Mouse (Mus musculus): ENCODE data around the gene Irgm1. TPM values are rescaled to one million over a fixed set of nuclear protein-coding genes. Genes with fewer than 3 reads are reported as not detected.

The Irgm1 gene
- polyA plus RNA-seq, 1 experiment from 2014 or later = 1.2 TPM

Other genes with a start within 250 kb of the Irgm1 start
- gene Rack1, start 71.4 kb downstream of the Irgm1 start, polyA plus RNA-seq (2016; fragmentation: Nextera tagmentation; extraction: Ambion mirVana) = 850 and 861 TPM in 2 replicates
- 4.0 and 4.6 TPM in 2 replicates for gene Trim41, start 54.3 kb downstream of the Irgm1 start, polyA plus RNA-seq (2016; fragmentation: Nextera tagmentation; extraction: Ambion mirVana)
- gene Trim7, start 45.5 kb downstream of the Irgm1 start, polyA plus RNA-seq (2016; fragmentation: Nextera tagmentation; extraction: Ambion mirVana) = 0.07 and 0.31 TPM in 2 replicates
- gene Gm12184, start 45.0 kb downstream of the Irgm1 start, polyA plus RNA-seq (2016; fragmentation: Nextera tagmentation; extraction: Ambion mirVana) = 2.3 and 4.3 TPM in 2 replicates
- 0.06 TPM in 1 of 2 replicates, not detected in the other for gene Gm5431, start 30.5 kb upstream of the Irgm1 start, polyA plus RNA-seq (2016; fragmentation: Nextera tagmentation; extraction: Ambion mirVana)
- gene Psme2b, start 74.5 kb upstream of the Irgm1 start, polyA plus RNA-seq (2016; fragmentation: Nextera tagmentation; extraction: Ambion mirVana) = 1.4 and 1.5 TPM in 2 replicates
- gene Olfr56, start 107.2 kb upstream of the Irgm1 start, polyA plus RNA-seq (2016; fragmentation: Nextera tagmentation; extraction: Ambion mirVana) = not detected in 2 replicates
- 0.22 and 0.45 TPM in 2 replicates for gene 9930111J21Rik1, start 107.7 kb upstream of the Irgm1 start, polyA plus RNA-seq (2016; fragmentation: Nextera tagmentation; extraction: Ambion mirVana)
- not detected in 2 replicates for gene Gm12185, start 120.5 kb upstream of the Irgm1 start, polyA plus RNA-seq (2016; fragmentation: Nextera tagmentation; extraction: Ambion mirVana)
- gene Tgtp1, start 122.5 kb upstream of the Irgm1 start, polyA plus RNA-seq (2016; fragmentation: Nextera tagmentation; extraction: Ambion mirVana) = not detected in 2 replicates
- gene 9930111J21Rik2, start 179.6 kb upstream of the Irgm1 start, polyA plus RNA-seq (2016; fragmentation: Nextera tagmentation; extraction: Ambion mirVana) = 0.12 and 0.32 TPM in 2 replicates
- gene Tgtp2, start 192.5 kb upstream of the Irgm1 start, polyA plus RNA-seq (2016; fragmentation: Nextera tagmentation; extraction: Ambion mirVana) = not detected in 2 replicates
- 0.12 and 0.62 TPM in 2 replicates for gene Ifi47, start 204.9 kb upstream of the Irgm1 start, polyA plus RNA-seq (2016; fragmentation: Nextera tagmentation; extraction: Ambion mirVana)
- not detected in 2 replicates for gene Olfr1396, start 243.2 kb upstream of the Irgm1 start, polyA plus RNA-seq (2016; fragmentation: Nextera tagmentation; extraction: Ambion mirVana)